Mouse (Mus musculus): ENCODE measurements around the gene Cir1. TPM values are rescaled to one million over a fixed set of nuclear protein-coding genes. Genes with fewer than 3 reads are reported as not detected.
A peak's percentile ranks its signal among the peaks of the same experiment; 100 is the strongest.

Gene Cir1
- polyA plus RNA-seq (2016; fragmentation: Nextera tagmentation; extraction: Ambion mirVana) = 13.3 and 14.0 TPM in 2 replicates

DNA sequence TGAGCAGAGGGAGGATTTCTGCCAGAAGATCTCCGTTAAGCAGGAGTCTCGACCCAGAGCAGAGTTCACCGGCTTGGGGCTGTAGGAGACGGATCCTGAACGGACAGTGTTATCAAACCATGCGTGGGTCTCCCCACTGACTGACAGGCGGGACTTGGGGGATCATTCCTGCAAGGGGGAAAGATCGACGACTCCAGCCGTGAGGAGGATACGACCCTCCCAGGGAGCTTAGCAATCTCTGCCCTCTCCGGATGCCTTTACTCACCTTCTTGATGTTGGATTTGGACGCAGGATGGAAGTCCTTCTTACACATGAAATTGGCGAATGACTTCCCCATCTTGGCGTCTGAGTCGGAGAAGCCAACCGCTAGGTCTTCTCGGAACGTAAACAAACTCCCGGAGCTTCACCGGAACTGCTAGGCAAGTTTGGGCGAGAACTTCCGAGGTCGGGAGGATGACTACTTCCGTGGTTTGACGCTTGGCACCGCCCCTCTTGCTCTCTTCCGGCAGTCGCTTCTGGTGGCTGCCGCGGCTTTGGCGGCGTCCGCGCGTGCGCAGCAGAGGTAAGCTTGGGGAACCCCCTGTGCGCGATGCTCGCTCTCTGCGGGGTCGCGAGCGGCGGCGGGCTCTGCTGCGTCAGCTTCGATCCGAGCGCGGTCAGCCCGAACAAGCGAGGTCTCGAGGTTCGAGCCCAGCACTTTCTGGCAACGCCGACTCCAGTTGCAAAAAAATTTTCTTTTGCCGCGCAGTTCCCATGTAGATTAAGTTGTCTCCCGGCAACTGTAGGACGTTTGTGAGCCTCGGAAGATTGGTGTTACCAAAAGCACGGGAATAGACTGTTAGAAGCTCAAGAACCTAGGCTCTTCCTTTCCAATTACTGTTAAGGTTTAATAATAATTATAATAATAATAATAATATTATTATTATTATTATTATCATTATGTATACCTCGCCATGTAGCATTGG, at the start of gene Cir1, which contains the start of gene Scrn3:
Cir1 (minus strand) TSS at position 550 of the 965 bp plus-strand sequence.
Scrn3 (plus strand) TSS at position 450 of the 965 bp plus-strand sequence.
- peaks cover 18% of the 10 kb centered on the region for H3K4me1 ChIP-seq
- peak; percentile 95 for DNase-seq (ENCODE audit: extremely low spot score, low spot score)
- WGBS = under 1% methylated on average over 64 of the region's 64 CpGs
- no peaks in the 10 kb centered on the region for H3K9me3 ChIP-seq
- H3K36me3 ChIP-seq (replicated peaks) = peaks cover 22% of the 10 kb centered on the region
- H3K27me3 ChIP-seq (ENCODE audit: poor library complexity, severe bottlenecking) = no peaks in the 10 kb centered on the region
- H3K4me3 ChIP-seq = peak within 1 kb of the TSS; percentile 79
- peak within 1 kb of the TSS; percentile 88 for H3K27ac ChIP-seq

DNA sequence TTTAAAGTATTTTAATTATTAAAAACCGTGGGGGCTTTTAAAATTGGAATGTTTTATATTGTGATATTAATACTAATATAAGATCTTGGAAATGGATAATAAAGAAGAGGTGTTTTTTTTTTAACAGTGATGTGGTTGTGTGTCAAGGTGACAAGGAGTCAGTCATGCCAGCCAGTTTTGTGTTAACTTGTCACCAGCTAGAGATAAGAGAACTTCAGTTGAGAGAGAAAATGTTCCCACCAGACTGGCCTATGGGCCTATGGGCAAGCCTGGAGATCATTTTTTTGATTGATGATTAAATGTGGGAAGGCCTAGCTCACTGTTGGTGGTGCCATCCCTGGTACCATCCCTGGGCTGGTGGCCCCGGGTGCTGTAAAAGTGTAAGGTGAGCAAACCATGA, 48.0 kb upstream of the Cir1 start:
- H3K27me3 ChIP-seq (ENCODE audit: poor library complexity, severe bottlenecking) = no peaks in the 10 kb centered on the region
- no peaks in the 10 kb centered on the region for H3K36me3 ChIP-seq (replicated peaks)
- 75% methylated on average over 2 of the region's 2 CpGs for WGBS
- no peaks in the 10 kb centered on the region for H3K9me3 ChIP-seq
- H3K27ac ChIP-seq = no peak overlapping the region
- H3K4me3 ChIP-seq = no peak overlapping the region
- no peak for DNase-seq (ENCODE audit: extremely low spot score, low spot score)
- no peaks in the 10 kb centered on the region for H3K4me1 ChIP-seq

DNA sequence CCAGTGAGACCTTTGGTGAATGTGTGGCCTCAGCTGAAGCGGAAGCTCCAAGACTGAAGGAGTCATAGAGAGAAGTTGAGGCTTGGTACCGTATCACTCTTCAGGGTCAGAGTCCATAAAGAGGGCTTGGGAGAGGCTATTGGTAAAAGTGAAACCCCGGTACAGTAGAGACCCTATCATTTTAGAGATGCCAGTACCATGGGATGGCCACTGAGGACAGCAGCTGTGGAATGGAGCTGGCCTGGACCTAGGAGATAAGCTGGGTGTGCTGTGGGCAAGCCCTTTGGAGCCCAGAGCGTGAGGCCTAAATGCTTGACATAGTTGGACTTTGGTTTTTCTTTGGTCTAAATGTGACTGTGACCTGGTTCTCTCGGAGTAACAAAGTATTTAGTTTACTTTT, 47.4 kb upstream of the Cir1 start:
- Histone ChIP-seq H3K4me3 (no peak overlapping the region), H3K27ac (no peak overlapping the region), H3K4me1 (no peaks in the 10 kb centered on the region), H3K36me3 (replicated peaks) (no peaks in the 10 kb centered on the region), H3K27me3 (ENCODE audit: poor library complexity, severe bottlenecking) (no peaks in the 10 kb centered on the region), H3K9me3 (no peaks in the 10 kb centered on the region)
- WGBS = 92% methylated on average over 5 of the region's 5 CpGs
- DNase-seq (ENCODE audit: extremely low spot score, low spot score) = no peak

DNA sequence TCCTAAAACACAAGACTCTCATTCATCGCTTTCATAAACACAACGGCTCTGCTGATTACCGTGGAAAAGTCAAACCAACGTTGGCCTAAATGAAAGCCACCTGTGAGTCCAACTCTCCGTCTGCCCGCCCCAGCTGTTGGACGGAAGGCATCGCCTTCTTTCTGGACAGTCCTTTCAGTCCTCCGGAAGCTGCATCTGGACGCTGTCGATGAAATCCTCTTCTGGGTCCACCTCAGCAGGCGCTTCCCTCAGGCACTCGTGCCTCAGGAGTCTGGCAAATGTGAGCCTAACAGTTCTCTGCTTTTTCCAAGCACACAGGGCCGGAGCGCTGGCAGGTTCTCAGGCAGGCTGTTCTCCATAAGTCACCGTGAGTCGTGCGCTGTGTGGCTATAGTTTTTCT, 44.5 kb upstream of the Cir1 start:
- Histone ChIP-seq H3K9me3 (no peaks in the 10 kb centered on the region), H3K27me3 (ENCODE audit: poor library complexity, severe bottlenecking) (no peaks in the 10 kb centered on the region), H3K4me1 (peaks cover 2% of the 10 kb centered on the region), H3K4me3 (no peak overlapping the region), H3K36me3 (replicated peaks) (no peaks in the 10 kb centered on the region), H3K27ac (peak overlapping the region; percentile 3; the same call in 1 of the 2 replicates)
- peak; percentile 37 for DNase-seq (ENCODE audit: extremely low spot score, low spot score)
- WGBS = 67% methylated on average over 18 of the region's 18 CpGs

DNA sequence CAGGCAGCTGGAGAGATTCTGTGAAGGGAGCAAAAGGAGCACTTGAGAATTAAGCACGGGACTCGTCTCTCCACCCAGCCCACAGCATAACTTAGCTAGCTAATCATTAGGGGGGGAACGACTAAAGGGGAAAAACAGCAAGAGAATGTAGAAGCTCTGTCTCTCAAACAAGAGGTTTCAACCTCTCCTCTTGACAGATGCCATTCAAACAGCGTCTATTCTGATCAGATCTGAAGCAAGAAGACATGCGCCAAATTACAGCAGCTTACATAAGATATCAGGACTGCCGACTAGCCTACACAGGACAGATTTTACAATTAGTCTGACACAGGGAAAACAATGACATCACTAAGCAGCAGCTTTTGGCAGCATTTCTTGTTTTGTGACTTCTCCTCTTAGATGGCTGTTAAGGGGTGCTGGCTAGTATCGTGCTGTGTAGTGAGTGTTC, 39.5 kb upstream of the Cir1 start:
- peaks cover 16% of the 10 kb centered on the region for H3K4me1 ChIP-seq
- no peaks in the 10 kb centered on the region for H3K9me3 ChIP-seq
- no peaks in the 10 kb centered on the region for H3K36me3 ChIP-seq (replicated peaks)
- no peaks in the 10 kb centered on the region for H3K27me3 ChIP-seq (ENCODE audit: poor library complexity, severe bottlenecking)
- no peak overlapping the region for H3K4me3 ChIP-seq
- no peak for DNase-seq (ENCODE audit: extremely low spot score, low spot score)
- WGBS = 75% methylated on average over 7 of the region's 7 CpGs
- H3K27ac ChIP-seq = no peak overlapping the region

DNA sequence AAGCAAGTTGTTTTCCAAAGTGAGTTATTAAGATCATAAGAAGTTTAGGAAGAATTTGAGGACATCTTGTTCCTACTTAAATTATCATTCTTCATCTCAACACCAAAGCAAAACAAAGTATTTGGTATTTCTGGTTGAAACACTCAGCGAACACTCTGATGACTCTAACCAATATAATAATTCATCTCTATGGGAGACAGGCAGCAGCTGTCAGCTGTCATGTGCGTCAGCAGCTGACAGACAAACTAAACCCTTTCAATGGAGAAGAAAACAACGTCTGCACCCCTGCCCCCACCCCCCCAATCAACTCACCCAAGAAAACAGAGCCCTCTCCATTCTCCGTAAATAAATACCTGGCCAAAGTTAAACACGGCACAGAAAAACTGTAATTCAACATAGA, 39.0 kb upstream of the Cir1 start:
- no peak overlapping the region for H3K27ac ChIP-seq
- DNase-seq (ENCODE audit: extremely low spot score, low spot score) = no peak
- H3K36me3 ChIP-seq (replicated peaks) = no peaks in the 10 kb centered on the region
- H3K9me3 ChIP-seq = no peaks in the 10 kb centered on the region
- H3K4me1 ChIP-seq = peaks cover 16% of the 10 kb centered on the region
- H3K4me3 ChIP-seq = no peak overlapping the region
- H3K27me3 ChIP-seq (ENCODE audit: poor library complexity, severe bottlenecking) = no peaks in the 10 kb centered on the region
- 79% methylated on average over 5 of the region's 5 CpGs for WGBS

DNA sequence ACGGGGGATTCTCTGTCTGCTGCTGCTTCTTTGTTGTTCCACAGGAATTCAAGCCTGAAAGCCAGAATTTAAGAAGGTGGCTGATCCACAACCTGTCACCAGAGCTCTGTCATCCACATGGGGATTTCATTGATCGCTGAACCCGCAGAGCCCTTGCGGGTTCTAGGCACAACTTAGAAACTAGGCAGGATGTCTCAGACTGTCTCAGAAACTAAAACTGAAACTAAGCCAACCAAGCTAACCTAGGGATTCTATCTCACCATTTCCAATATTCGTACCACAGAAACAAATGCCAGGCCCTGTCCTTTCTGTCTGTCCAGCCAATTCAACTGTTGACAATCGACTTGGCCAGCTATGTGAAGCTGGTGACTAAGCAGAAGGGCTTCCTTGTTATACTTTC, 35.7 kb upstream of the Cir1 start:
- H3K9me3 ChIP-seq = no peaks in the 10 kb centered on the region
- H3K4me3 ChIP-seq = no peak overlapping the region
- WGBS = 87% methylated on average over 6 of the region's 6 CpGs
- peaks cover 16% of the 10 kb centered on the region for H3K4me1 ChIP-seq
- H3K27ac ChIP-seq = no peak overlapping the region
- H3K36me3 ChIP-seq (replicated peaks) = no peaks in the 10 kb centered on the region
- H3K27me3 ChIP-seq (ENCODE audit: poor library complexity, severe bottlenecking) = no peaks in the 10 kb centered on the region
- no peak for DNase-seq (ENCODE audit: extremely low spot score, low spot score)

DNA sequence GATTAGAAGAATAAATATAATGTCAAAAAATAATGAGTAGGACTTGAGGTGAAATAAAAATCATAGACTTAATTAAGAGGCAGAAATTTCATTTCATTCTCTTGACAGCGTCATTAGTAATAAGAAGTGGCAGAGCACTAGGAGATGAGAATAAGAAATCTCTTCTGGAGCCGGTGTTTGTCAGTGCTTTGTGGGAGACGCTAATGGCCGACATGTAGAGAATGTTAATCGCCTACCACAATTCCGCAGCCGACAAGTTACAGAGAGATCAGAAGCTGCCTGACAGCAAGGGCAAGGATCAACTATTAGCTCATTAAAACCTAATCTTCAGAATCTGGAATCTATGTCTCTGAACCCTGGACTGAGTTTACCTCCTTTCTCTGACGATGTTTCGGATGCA, 35.3 kb upstream of the Cir1 start:
- Histone ChIP-seq H3K27me3 (ENCODE audit: poor library complexity, severe bottlenecking) (no peaks in the 10 kb centered on the region), H3K27ac (no peak overlapping the region), H3K4me1 (peaks cover 16% of the 10 kb centered on the region), H3K36me3 (replicated peaks) (no peaks in the 10 kb centered on the region), H3K4me3 (no peak overlapping the region), H3K9me3 (no peaks in the 10 kb centered on the region)
- DNase-seq (ENCODE audit: extremely low spot score, low spot score) = no peak
- WGBS = 81% methylated on average over 9 of the region's 9 CpGs

DNA sequence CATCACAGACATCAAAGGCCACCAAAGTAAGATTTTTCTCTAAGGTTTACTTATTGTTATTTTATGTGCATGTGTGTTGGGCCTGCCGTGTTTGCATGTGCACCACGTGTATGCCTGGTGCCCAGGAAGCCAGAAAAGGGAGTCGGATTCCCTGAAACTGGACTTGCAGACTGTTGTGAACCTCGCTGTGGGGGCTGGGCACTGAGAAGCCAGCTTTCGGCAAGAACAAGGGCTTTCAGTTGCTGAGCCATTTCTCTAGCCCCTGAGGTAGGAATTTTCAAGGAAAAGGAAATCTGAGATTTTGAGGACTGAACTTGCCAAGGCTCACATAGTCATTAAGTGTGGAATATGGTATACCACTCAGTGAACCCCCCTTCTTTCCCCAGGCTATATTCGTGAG, 34.6 kb upstream of the Cir1 start:
- WGBS = 73% methylated on average over 6 of the region's 6 CpGs
- H3K36me3 ChIP-seq (replicated peaks) = no peaks in the 10 kb centered on the region
- H3K27ac ChIP-seq = 0 out of 2 replicates have a peak overlapping the region, but pooled peaks have one; percentile 21
- H3K4me1 ChIP-seq = peaks cover 15% of the 10 kb centered on the region
- no peak for DNase-seq (ENCODE audit: extremely low spot score, low spot score)
- no peaks in the 10 kb centered on the region for H3K27me3 ChIP-seq (ENCODE audit: poor library complexity, severe bottlenecking)
- no peak overlapping the region for H3K4me3 ChIP-seq
- H3K9me3 ChIP-seq = no peaks in the 10 kb centered on the region

DNA sequence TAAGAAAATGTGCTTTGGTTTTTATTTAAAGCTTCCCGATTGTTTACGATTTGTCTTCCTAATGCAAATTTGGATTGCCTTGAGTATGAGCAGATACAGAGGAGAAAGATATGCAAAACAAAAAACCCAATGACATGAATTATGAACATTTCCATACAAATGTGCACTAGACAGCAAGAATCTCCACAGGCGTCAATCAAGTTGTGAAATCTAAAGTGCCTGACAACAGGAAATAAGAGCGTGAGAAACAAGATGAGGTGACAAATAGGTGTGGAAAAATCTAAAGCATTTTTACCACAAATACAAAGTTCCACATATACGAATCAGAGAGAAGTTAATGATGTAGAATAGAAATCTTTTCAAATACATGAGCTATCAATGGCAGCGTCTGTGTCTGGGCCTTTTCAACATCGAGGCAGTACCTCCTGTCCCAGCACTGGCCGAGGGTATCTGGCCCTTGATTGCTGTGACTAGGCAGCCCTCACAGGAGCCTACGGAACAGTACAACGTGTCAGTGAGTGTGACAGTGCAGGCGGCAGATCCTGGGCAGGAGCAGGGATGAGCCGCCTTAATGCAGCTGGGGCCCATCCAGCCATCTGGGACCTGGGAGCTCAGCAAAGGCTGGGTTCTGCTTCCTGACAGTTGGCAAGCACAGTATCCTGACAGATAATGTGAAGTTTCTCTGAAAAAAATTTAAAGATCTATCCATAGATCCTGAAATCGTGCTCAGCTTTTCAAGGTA, 34.0 kb upstream of the Cir1 start:
- H3K9me3 ChIP-seq = no peaks in the 10 kb centered on the region
- no peaks in the 10 kb centered on the region for H3K27me3 ChIP-seq (ENCODE audit: poor library complexity, severe bottlenecking)
- no peaks in the 10 kb centered on the region for H3K36me3 ChIP-seq (replicated peaks)
- peaks cover 8% of the 10 kb centered on the region for H3K4me1 ChIP-seq
- WGBS = 78% methylated on average over 13 of the region's 13 CpGs
- no peak overlapping the region for H3K27ac ChIP-seq
- H3K4me3 ChIP-seq = no peak overlapping the region
- no peak for DNase-seq (ENCODE audit: extremely low spot score, low spot score)

DNA sequence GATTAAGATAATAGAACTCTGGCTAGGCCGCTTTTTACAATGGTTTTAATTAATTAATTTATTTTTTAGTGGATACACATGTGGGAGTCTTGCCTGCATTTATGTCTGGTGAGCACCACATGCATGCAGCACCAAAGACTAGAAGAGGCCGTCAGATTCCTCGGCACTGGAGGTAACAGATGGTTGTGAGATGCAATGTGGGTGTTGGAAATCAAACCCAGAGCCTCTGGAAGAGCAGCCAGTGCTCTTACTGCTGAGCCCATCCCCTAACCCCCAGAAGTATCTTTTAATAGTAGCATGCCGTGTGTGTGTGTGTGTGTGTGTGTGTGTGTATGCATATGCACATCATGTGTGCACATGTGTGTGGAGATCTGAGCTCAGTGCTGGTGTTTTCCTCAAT, 32.7 kb upstream of the Cir1 start:
- Histone ChIP-seq H3K4me1 (0 out of 2 replicates have a peak, but pooled peaks cover 7% of the 10 kb centered on the region), H3K36me3 (replicated peaks) (no peaks in the 10 kb centered on the region), H3K27ac (no peak overlapping the region), H3K9me3 (no peaks in the 10 kb centered on the region), H3K4me3 (no peak overlapping the region), H3K27me3 (ENCODE audit: poor library complexity, severe bottlenecking) (no peaks in the 10 kb centered on the region)
- DNase-seq (ENCODE audit: extremely low spot score, low spot score) = no peak
- WGBS = 84% methylated on average over 4 of the region's 4 CpGs

DNA sequence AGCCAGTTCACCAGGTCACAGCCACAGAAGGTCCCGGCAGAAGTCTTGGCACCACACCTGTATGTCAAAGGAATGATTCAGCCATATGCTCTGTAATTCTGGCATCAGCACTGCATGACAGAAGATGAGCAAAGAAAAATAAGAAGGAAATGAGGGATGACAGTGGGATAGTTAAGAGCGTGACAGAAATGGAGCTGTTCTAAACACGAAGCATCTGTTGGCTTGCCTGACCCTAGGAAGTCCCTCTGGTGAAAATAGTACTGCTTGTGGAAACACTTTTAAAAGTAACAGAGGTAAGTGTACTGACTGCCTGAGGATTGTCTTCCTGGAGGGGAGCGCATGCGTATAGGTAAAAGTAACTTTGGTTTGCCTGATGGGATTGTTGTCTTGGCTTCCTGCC, 31.2 kb upstream of the Cir1 start:
- 91% methylated on average over 5 of the region's 5 CpGs for WGBS
- Histone ChIP-seq H3K27me3 (ENCODE audit: poor library complexity, severe bottlenecking) (no peaks in the 10 kb centered on the region), H3K9me3 (no peaks in the 10 kb centered on the region), H3K27ac (no peak overlapping the region), H3K4me3 (no peak overlapping the region), H3K4me1 (0 out of 2 replicates have a peak, but pooled peaks cover 7% of the 10 kb centered on the region), H3K36me3 (replicated peaks) (no peaks in the 10 kb centered on the region)
- DNase-seq (ENCODE audit: extremely low spot score, low spot score) = no peak

DNA sequence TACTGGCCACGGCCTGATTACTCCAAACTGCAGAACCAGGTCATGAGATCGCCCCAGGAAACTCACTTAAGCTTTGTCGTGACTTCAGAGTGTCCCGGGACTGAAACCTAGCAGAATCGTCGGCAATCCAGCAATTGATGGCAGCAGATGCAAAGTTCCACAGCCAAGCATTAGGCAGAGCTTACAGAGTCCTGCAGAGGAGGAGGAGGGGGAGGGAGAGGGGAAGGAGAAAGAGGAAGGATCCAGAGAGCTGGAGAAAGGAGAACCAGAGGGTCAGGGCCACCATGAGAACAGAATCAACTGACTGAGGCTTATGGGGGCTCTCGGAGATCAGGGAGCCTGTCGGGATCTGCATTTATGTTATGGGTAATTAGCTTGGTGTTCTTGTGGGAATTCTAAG, 25.9 kb upstream of the Cir1 start:
- 79% methylated on average over 8 of the region's 8 CpGs for WGBS
- DNase-seq (ENCODE audit: extremely low spot score, low spot score) = no peak
- Histone ChIP-seq H3K4me3 (no peak overlapping the region), H3K9me3 (no peaks in the 10 kb centered on the region), H3K36me3 (replicated peaks) (no peaks in the 10 kb centered on the region), H3K4me1 (no peaks in the 10 kb centered on the region), H3K27me3 (ENCODE audit: poor library complexity, severe bottlenecking) (no peaks in the 10 kb centered on the region), H3K27ac (no peak overlapping the region)
